ENCODE assay signal across 8 mouse cellular contexts in genomic region chr2:167250736-167251337, GRCm38 (mm10). TPM values are rescaled to one million over a fixed set of nuclear protein-coding genes. Genes with fewer than 3 reads are reported as not detected.
DNase-seq lines count a peak whose midpoint lies in the region; ATAC-seq and TF ChIP-seq lines count a peak whose summit lies in the region.

No protein-coding gene starts in this region.

- H3K4me3 ChIP-seq in intestine, postnatal 0 days (ENCODE audit: low read depth, low read length) = no peak overlapping the region

- peak overlapping the region; percentile 24; the same call in 1 of the 2 replicates for H3K4me2 ChIP-seq in intestine, postnatal 0 days (replicated peaks; ENCODE audit: low read depth)

- no peak overlapping the region for H3K27ac ChIP-seq in intestine, postnatal 0 days (ENCODE audit: low read depth, low read length)

- DNase-seq in adrenal gland, postnatal 10 days = peak; percentile 64
- DNase-seq in adrenal gland, adult 18-20 months (ENCODE audit: low spot score in 2 of 2) = no peak
- DNase-seq in retina, postnatal 1 day = peak; percentile 23
- DNase-seq in retina, embryonic 14.5 days (ENCODE audit: low spot score) = no peak
- peak; percentile 55 for DNase-seq in ovary, postnatal 36 days (ENCODE audit: low spot score)
- DNase-seq in cerebellum, adult 18-20 months = no peak
- DNase-seq in frontal cortex, adult 2 months (ENCODE audit: extremely low spot score in 1 of 2, low spot score in 1 of 2) = no peak

- H3K4me1 ChIP-seq in intestine, postnatal 0 days (replicated peaks; ENCODE audit: control insufficient read depth, insufficient read depth, low read length) = 0 out of 2 replicates have a peak, but pooled peaks cover 3% of the 10 kb centered on the region

- H3K36me3 ChIP-seq in intestine, postnatal 0 days (ENCODE audit: control insufficient read depth, insufficient read depth) = no peaks in the 10 kb centered on the region

- H3K9ac ChIP-seq in intestine, postnatal 0 days (ENCODE audit: low read depth, low read length) = no peak overlapping the region

- ATAC-seq in intestine, postnatal 0 days = no peak

- WGBS in intestine, postnatal 0 days = 27% methylated on average over 7 of the region's 7 CpGs

- no peaks in the 10 kb centered on the region for H3K9me3 ChIP-seq in intestine, postnatal 0 days (ENCODE audit: control insufficient read depth)

- H3K27me3 ChIP-seq in intestine, postnatal 0 days (replicated peaks; ENCODE audit: control insufficient read depth, insufficient read depth, low read length) = no peaks in the 10 kb centered on the region

- no peak for TF ChIP-seq CTCF in intestine, postnatal 0 days (IDR thresholded peaks at IDR 0.05; ENCODE audit: low read depth)

RNA-seq across cellular contexts. Expression of gene Ptgis, which starts 10.4 kb away (rescaled TPM):
- 10 to 100 TPM; 18.7 to 23.3 TPM for total RNA-seq in adrenal gland, postnatal 10 days (2021)
- 10 to 100 TPM; 19.3 to 31.8 TPM for total RNA-seq in adrenal gland, adult 18-20 months (2021)
- polyA plus RNA-seq in intestine, postnatal 0 days (2015; fragmentation: Nextera tagmentation; extraction: Ambion mirVana) = 8.9 and 9.5 TPM in 2 replicates
- polyA plus RNA-seq in frontal cortex, adult 2 months (2012; rRNA removed) = 1.7 and 2.0 TPM in 2 replicates

Comparison
In these comparisons a context has a peak if more than half of its experiments do, and no peak if none do; other contexts are left out.
1. DNase-seq: peak in adrenal gland, postnatal 10 days (single experiment), retina, postnatal 1 day (single experiment) and ovary, postnatal 36 days (single experiment); none in adrenal gland, adult 18-20 months (0 of 2), retina, embryonic 14.5 days (single experiment), cerebellum, adult 18-20 months (0 of 2) and frontal cortex, adult 2 months (0 of 2).